Mouse (Mus musculus): Measurements from ENCODE around the gene Arid2. TPM values are rescaled to one million over a fixed set of nuclear protein-coding genes. Genes with fewer than 3 reads are reported as not detected.

The Arid2 gene
- polyA plus RNA-seq, 1 experiment from 2014 or later, result 25.2 TPM

DNA sequence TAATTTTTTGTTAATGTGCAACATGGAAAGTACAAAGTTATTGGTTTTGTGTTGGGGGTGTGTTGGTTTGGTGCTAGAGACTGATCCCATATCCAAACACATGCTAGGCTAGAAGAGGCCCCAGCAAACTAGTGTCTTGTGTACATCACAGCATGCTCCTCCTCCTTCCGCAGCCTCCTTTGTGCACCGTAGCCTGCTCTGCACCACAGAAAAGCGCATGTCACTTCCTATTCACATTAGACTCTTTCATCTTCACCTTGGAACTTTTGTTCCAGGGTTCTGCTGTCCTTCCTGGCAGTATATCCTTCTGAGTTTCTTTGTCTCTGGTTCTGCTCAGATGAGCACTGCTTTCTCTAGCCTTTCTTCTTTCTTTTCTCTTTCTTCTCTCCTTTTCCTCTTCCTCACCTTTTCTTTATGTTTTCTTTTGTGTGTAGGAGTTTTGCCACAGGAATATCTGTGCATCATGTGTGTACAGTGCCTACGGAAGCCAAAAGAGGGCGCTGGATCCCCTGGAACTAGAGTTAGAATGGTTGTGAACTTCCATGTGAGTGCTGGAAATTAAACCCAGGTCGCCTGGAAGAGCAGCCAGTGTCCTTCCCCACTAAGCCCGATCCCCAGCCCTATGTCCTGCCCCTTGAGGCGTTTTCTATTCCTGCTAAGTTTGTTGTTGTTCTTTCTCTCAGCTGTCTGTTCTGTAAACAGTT, 109.5 kb downstream of the Arid2 start:
- H3K36me3 ChIP-seq (ENCODE audit: control insufficient read depth, insufficient read depth, low read length), result peaks cover 70% of the 10 kb centered on the region

DNA sequence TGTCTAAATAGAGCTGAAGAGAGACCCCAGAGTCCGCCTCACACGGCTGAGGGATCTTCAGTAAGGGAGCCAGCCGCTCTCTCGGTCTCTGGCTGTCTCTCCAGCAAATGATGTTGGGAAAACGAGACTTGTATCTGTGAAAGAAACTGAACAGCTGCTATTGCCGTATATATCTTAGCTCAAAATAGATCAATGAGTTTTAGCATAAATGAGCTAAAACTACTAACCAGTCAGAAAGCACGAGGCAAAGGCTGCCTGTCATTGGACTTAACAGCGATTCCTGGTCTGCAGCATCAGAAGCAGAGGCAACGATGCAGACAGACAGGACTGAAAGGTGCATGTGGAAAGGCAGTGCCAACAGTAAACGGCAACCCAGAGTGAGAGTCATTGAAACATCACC, 111.0 kb downstream of the Arid2 start:
- DNase-seq (ENCODE audit: low spot score) (no peak), ATAC-seq (ENCODE audit: low read depth) (0 out of 2 replicates have a peak, but pooled peaks have one; percentile 15)
- Histone ChIP-seq H3K36me3 (ENCODE audit: control insufficient read depth, insufficient read depth, low read length) (peaks cover 71% of the 10 kb centered on the region), H3K4me3 (ENCODE audit: low read depth, low read length) (no peak overlapping the region), H3K27me3 (replicated peaks; ENCODE audit: control insufficient read depth, insufficient read depth, low read length) (no peaks in the 10 kb centered on the region), H3K4me1 (ENCODE audit: control insufficient read depth, insufficient read depth, low read length) (no peaks in the 10 kb centered on the region), H3K27ac (replicated peaks; ENCODE audit: low read depth, low read length) (no peak overlapping the region), H3K9ac (ENCODE audit: low read depth, low read length) (no peak overlapping the region), H3K4me2 (ENCODE audit: low read depth, low read length) (no peak overlapping the region), H3K9me3 (ENCODE audit: control insufficient read depth, low read length) (no peaks in the 10 kb centered on the region)
- WGBS, result 88% methylated on average over 10 of the region's 10 CpGs

More for the DNA sequence above, 109.5 kb downstream of the Arid2 start:
- ATAC-seq (ENCODE audit: low read depth) (no peak), DNase-seq (ENCODE audit: low spot score) (no peak)
- Histone ChIP-seq H3K4me1 (ENCODE audit: control insufficient read depth, insufficient read depth, low read length) (no peaks in the 10 kb centered on the region), H3K27me3 (replicated peaks; ENCODE audit: control insufficient read depth, insufficient read depth, low read length) (no peaks in the 10 kb centered on the region), H3K9ac (ENCODE audit: low read depth, low read length) (no peak overlapping the region), H3K4me2 (ENCODE audit: low read depth, low read length) (no peak overlapping the region), H3K9me3 (ENCODE audit: control insufficient read depth, low read length) (no peaks in the 10 kb centered on the region), H3K4me3 (ENCODE audit: low read depth, low read length) (no peak overlapping the region), H3K27ac (replicated peaks; ENCODE audit: low read depth, low read length) (no peak overlapping the region)
- 73% methylated on average over 8 of the region's 8 CpGs for WGBS

DNA sequence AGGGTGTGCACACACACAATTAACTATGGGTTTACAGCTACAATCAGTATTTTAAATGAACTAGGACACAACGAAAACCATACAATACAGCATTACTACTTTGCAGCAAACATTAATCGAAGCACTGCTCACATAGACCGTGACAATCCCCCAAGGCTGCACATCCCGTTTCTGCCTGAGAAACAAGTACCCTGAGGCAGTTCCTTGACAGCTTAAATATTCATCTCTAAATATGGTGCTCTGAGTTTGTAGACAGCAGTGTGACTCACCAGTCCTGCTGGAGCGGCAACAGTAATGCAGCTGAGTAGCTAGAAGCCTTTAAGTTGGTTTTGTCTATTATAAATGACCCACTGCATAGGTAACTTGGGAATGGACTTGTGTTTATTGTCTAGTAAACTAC, 118.2 kb downstream of the Arid2 start:
- H3K27ac ChIP-seq (replicated peaks; ENCODE audit: low read depth, low read length), result no peak overlapping the region
- H3K4me2 ChIP-seq (ENCODE audit: low read depth, low read length), result no peak overlapping the region
- H3K9me3 ChIP-seq (ENCODE audit: control insufficient read depth, low read length), result no peaks in the 10 kb centered on the region
- ATAC-seq (ENCODE audit: low read depth) (no peak), DNase-seq (ENCODE audit: low spot score) (no peak)
- no peak overlapping the region for H3K4me3 ChIP-seq (ENCODE audit: low read depth, low read length)
- H3K4me1 ChIP-seq (ENCODE audit: control insufficient read depth, insufficient read depth, low read length), result no peaks in the 10 kb centered on the region
- H3K9ac ChIP-seq (ENCODE audit: low read depth, low read length), result no peak overlapping the region
- 73% methylated on average over 5 of the region's 5 CpGs for WGBS
- no peaks in the 10 kb centered on the region for H3K27me3 ChIP-seq (replicated peaks; ENCODE audit: control insufficient read depth, insufficient read depth, low read length)
- peaks cover 47% of the 10 kb centered on the region for H3K36me3 ChIP-seq (ENCODE audit: control insufficient read depth, insufficient read depth, low read length)

GRCm38 (mm10) chr15:96406253-96406652, 118.9 kb downstream of the Arid2 start:
- no peak overlapping the region; the same call in 1 of the 2 replicates for H3K27ac ChIP-seq (replicated peaks; ENCODE audit: low read depth, low read length)
- no peak for ATAC-seq (ENCODE audit: low read depth)
- no peak for DNase-seq (ENCODE audit: low spot score)
- H3K27me3 ChIP-seq (replicated peaks; ENCODE audit: control insufficient read depth, insufficient read depth, low read length), result no peaks in the 10 kb centered on the region
- H3K36me3 ChIP-seq (ENCODE audit: control insufficient read depth, insufficient read depth, low read length), result peaks cover 52% of the 10 kb centered on the region
- no peaks in the 10 kb centered on the region for H3K4me1 ChIP-seq (ENCODE audit: control insufficient read depth, insufficient read depth, low read length)
- no peak overlapping the region for H3K4me3 ChIP-seq (ENCODE audit: low read depth, low read length)
- H3K4me2 ChIP-seq (ENCODE audit: low read depth, low read length), result no peak overlapping the region
- WGBS, result 79% methylated on average over 4 of the region's 4 CpGs
- no peak overlapping the region for H3K9ac ChIP-seq (ENCODE audit: low read depth, low read length)
- no peaks in the 10 kb centered on the region for H3K9me3 ChIP-seq (ENCODE audit: control insufficient read depth, low read length)

DNA sequence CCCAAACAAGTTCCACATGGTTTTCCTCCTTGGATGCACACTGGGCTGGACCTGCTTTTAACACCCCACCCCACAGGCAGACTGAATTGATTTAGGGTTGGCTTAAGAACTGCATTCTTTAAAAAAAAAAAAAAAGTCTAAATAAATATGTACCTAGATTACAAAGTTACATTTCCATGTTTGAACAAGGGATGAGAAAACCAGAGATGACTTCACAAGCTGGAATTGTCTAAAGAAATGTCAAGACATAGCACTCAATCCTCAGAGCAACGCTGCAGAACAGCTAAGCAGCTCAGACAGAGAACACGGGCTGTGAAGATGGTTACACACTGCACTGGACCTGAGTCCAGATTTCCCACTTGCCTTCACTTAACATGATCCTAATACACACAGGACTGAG, 119.8 kb downstream of the Arid2 start:
- Histone ChIP-seq H3K4me1 (ENCODE audit: control insufficient read depth, insufficient read depth, low read length) (no peaks in the 10 kb centered on the region), H3K27me3 (replicated peaks; ENCODE audit: control insufficient read depth, insufficient read depth, low read length) (no peaks in the 10 kb centered on the region), H3K27ac (replicated peaks; ENCODE audit: low read depth, low read length) (no peak overlapping the region), H3K36me3 (ENCODE audit: control insufficient read depth, insufficient read depth, low read length) (peaks cover 51% of the 10 kb centered on the region), H3K4me3 (ENCODE audit: low read depth, low read length) (no peak overlapping the region), H3K4me2 (ENCODE audit: low read depth, low read length) (no peak overlapping the region), H3K9ac (ENCODE audit: low read depth, low read length) (no peak overlapping the region), H3K9me3 (ENCODE audit: control insufficient read depth, low read length) (no peaks in the 10 kb centered on the region)
- ATAC-seq (ENCODE audit: low read depth) (no peak), DNase-seq (ENCODE audit: low spot score) (peak; percentile 31)
- WGBS, result 44% methylated on average over 2 of the region's 2 CpGs

- H3K9me3 ChIP-seq (ENCODE audit: control insufficient read depth, low read length), result no peaks in the 10 kb centered on the region
- DNase-seq (ENCODE audit: low spot score), result no peak
- no peak overlapping the region for H3K27ac ChIP-seq (replicated peaks; ENCODE audit: low read depth, low read length)
- 0 out of 2 replicates have a peak, but pooled peaks have one; percentile 31 for ATAC-seq (ENCODE audit: low read depth)
- no peak overlapping the region for H3K4me3 ChIP-seq (ENCODE audit: low read depth, low read length)
- no peak overlapping the region for H3K4me2 ChIP-seq (ENCODE audit: low read depth, low read length)
- H3K27me3 ChIP-seq (replicated peaks; ENCODE audit: control insufficient read depth, insufficient read depth, low read length), result no peaks in the 10 kb centered on the region
- no peak overlapping the region for H3K9ac ChIP-seq (ENCODE audit: low read depth, low read length)
- 88% methylated on average over 6 of the region's 6 CpGs for WGBS
- H3K4me1 ChIP-seq (ENCODE audit: control insufficient read depth, insufficient read depth, low read length), result no peaks in the 10 kb centered on the region
- peaks cover 52% of the 10 kb centered on the region for H3K36me3 ChIP-seq (ENCODE audit: control insufficient read depth, insufficient read depth, low read length)
Observed at GRCm38 (mm10) chr15:96408717-96409121, 121.4 kb downstream of the Arid2 start.

- H3K4me2 ChIP-seq (ENCODE audit: low read depth, low read length), result no peak overlapping the region
- H3K27me3 ChIP-seq (replicated peaks; ENCODE audit: control insufficient read depth, insufficient read depth, low read length), result no peaks in the 10 kb centered on the region
- H3K36me3 ChIP-seq (ENCODE audit: control insufficient read depth, insufficient read depth, low read length), result peaks cover 96% of the 10 kb centered on the region
- H3K4me3 ChIP-seq (ENCODE audit: low read depth, low read length), result no peak overlapping the region
- DNase-seq (ENCODE audit: low spot score) (no peak), ATAC-seq (ENCODE audit: low read depth) (no peak)
- H3K4me1 ChIP-seq (ENCODE audit: control insufficient read depth, insufficient read depth, low read length), result no peaks in the 10 kb centered on the region
- no peak overlapping the region for H3K27ac ChIP-seq (replicated peaks; ENCODE audit: low read depth, low read length)
- H3K9ac ChIP-seq (ENCODE audit: low read depth, low read length), result no peak overlapping the region
- WGBS, result 92% methylated on average over 12 of the region's 12 CpGs
- H3K9me3 ChIP-seq (ENCODE audit: control insufficient read depth, low read length), result no peaks in the 10 kb centered on the region
Observed at GRCm38 (mm10) chr15:96418161-96418560, 130.8 kb downstream of the Arid2 start.

DNA sequence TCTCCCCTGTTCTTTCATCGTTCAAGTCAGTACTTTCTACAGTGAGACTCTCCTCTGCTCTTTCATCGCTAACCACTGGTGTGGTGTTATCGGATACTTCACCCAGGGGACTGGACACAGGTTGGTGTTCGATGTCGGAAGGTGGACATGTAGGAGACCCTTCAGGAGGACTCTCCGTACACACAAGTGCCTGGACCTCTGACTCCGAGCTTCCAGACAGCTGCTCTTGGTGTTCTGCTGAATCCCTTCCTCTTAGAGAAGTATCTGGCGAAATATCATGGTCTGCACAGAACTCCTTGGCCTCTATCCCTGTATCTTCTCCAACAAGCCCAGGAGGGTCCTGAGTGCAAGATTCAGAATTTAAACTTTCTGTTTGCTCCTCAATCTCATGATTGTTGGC, 132.6 kb downstream of the Arid2 start:
- Histone ChIP-seq H3K4me1 (ENCODE audit: control insufficient read depth, insufficient read depth, low read length) (no peaks in the 10 kb centered on the region), H3K4me3 (ENCODE audit: low read depth, low read length) (no peak overlapping the region), H3K36me3 (ENCODE audit: control insufficient read depth, insufficient read depth, low read length) (peaks cover 94% of the 10 kb centered on the region), H3K27me3 (replicated peaks; ENCODE audit: control insufficient read depth, insufficient read depth, low read length) (no peaks in the 10 kb centered on the region), H3K4me2 (ENCODE audit: low read depth, low read length) (no peak overlapping the region), H3K27ac (replicated peaks; ENCODE audit: low read depth, low read length) (no peak overlapping the region), H3K9ac (ENCODE audit: low read depth, low read length) (no peak overlapping the region), H3K9me3 (ENCODE audit: control insufficient read depth, low read length) (no peaks in the 10 kb centered on the region)
- DNase-seq (ENCODE audit: low spot score) (no peak), ATAC-seq (ENCODE audit: low read depth) (no peak)
- 95% methylated on average over 8 of the region's 8 CpGs for WGBS

DNA sequence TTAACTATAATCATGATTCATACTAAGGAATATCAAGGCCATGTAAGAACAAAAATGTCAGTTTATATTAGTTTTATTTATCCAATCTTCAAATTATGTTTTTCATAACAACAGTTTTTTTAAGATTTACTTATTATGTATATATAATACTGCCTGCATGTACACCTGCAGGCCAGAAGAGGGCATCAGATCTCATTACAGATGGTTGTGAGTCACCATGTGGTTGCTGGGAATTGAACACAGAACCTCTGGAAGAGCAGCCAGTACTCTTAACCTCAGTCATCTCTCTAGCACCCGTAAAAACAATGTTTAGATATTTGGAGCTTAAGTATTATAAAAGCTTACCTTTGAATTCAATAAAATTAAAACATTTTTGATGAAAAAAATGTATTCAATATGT, 146.9 kb downstream of the Arid2 start:
- H3K36me3 ChIP-seq (ENCODE audit: control insufficient read depth, insufficient read depth, low read length), result peaks cover 64% of the 10 kb centered on the region
- 87% methylated on average over 1 of the region's 1 CpGs for WGBS

More for the DNA sequence above, 146.9 kb downstream of the Arid2 start:
- Histone ChIP-seq H3K9me3 (ENCODE audit: control insufficient read depth, low read length) (no peaks in the 10 kb centered on the region), H3K27me3 (replicated peaks; ENCODE audit: control insufficient read depth, insufficient read depth, low read length) (no peaks in the 10 kb centered on the region), H3K27ac (replicated peaks; ENCODE audit: low read depth, low read length) (no peak overlapping the region), H3K4me2 (ENCODE audit: low read depth, low read length) (no peak overlapping the region), H3K9ac (ENCODE audit: low read depth, low read length) (no peak overlapping the region), H3K4me3 (ENCODE audit: low read depth, low read length) (no peak overlapping the region), H3K4me1 (ENCODE audit: control insufficient read depth, insufficient read depth, low read length) (no peaks in the 10 kb centered on the region)
- ATAC-seq (ENCODE audit: low read depth), result no peak
- no peak for DNase-seq (ENCODE audit: low spot score)
